Mouse (Mus musculus) limb, embryonic 14.5 days (tissue): ENCODE measurements around the gene Arhgef39. TPM values are rescaled to one million over a fixed set of nuclear protein-coding genes. Genes with fewer than 3 reads are reported as not detected.

ENCODE experiments used
- ATAC-seq: fragments of 200-750 bp; cut with Nextera tagmentation; 2 replicates; pipeline ENCODE4 v1.8.0; 2017; ENCODE audit warnings: low read depth, moderate number of reproducible peaks, moderate TSS enrichment; ENCODE audit not compliant: low FRiP score
- DNase-seq: peaks from one replicate; pipeline ENCODE4 v3.0.0-alpha.2; 2015; ENCODE audit warnings: low spot score
- H3K27ac ChIP-seq: fragments of 300-500 bp; sonication (generic); replicated peaks from 2 replicates; pipeline ENCODE4 v1.5.1; 2014; ENCODE audit warnings: low read depth, mild to moderate bottlenecking, low read length, moderate library complexity, mixed read lengths
- H3K27me3 ChIP-seq: fragments of 300-500 bp; sonication (generic); 2 replicates; pipeline ENCODE4 v1.6.1; 2014; ENCODE audit warnings: low read length, mixed read lengths; ENCODE audit not compliant: control insufficient read depth, insufficient read depth
- H3K36me3 ChIP-seq: fragments of 300-500 bp; sonication (generic); 2 replicates; pipeline ENCODE4 v1.6.1; 2014; ENCODE audit warnings: mild to moderate bottlenecking, low read length, moderate library complexity, mixed read lengths; ENCODE audit not compliant: control insufficient read depth, insufficient read depth
- H3K4me1 ChIP-seq: fragments of 300-500 bp; sonication (generic); 2 replicates; pipeline ENCODE4 v1.6.1; 2014; ENCODE audit warnings: antibody characterized with exemption, low read length, mixed read lengths; ENCODE audit not compliant: control insufficient read depth, insufficient read depth
- H3K4me2 ChIP-seq: fragments of 300-500 bp; sonication (generic); replicated peaks from 2 replicates; pipeline ENCODE4 v1.6.1; 2014; ENCODE audit warnings: low read depth, mild to moderate bottlenecking, low read length, moderate library complexity; ENCODE audit not compliant: severe bottlenecking
- H3K4me3 ChIP-seq: fragments of 300-500 bp; sonication (generic); replicated peaks from 2 replicates; pipeline ENCODE4 v1.5.1; 2014; ENCODE audit warnings: low read length
- H3K9ac ChIP-seq: fragments of 300-500 bp; sonication (generic); 2 replicates; pipeline ENCODE4 v1.6.1; 2014; ENCODE audit warnings: mild to moderate bottlenecking, low read depth, low read length, moderate library complexity; ENCODE audit not compliant: severe bottlenecking
- H3K9me3 ChIP-seq: fragments of 300-500 bp; sonication (generic); 2 replicates; pipeline ENCODE4 v1.6.1; 2016; ENCODE audit warnings: low read length; ENCODE audit not compliant: control insufficient read depth
- POLR2A ChIP-seq: fragments of 200-500 bp; IDR thresholded peaks from 2 replicates; pipeline ENCODE4 v1.8.0; 2012; ENCODE audit warnings: inconsistent platforms, mild to moderate bottlenecking, moderate library complexity, borderline replicate concordance; ENCODE audit not compliant: insufficient read depth, insufficient read length; ENCODE audit errors: extremely low read depth
- WGBS: fragments of 180-500 bp; shearing (Covaris S2); extraction: QIAGEN DNeasy Blood & Tissue Kit; methylation state at CpG from one replicate; pipeline ENCODE4 v1.1.7; 2014; 5-methylcytosine and 5-hydroxymethylcytosine counted together
- polyA plus RNA-seq, 2 experiments: library from polyadenylated mRNA; depleted of rRNA in 1 of 2; stranded (reverse) in 1 of 2; unstranded in 1 of 2; fragments of >200 nt; fragmentation: Nextera tagmentation in 1 of 2; extraction: Ambion mirVana in 1 of 2; gene quantifications; 2 replicates each; pipeline versions ENCODE4 v1.2.1 to v1.2.3; 2012 to 2014

Gene Arhgef39
- polyA plus RNA-seq, 2 experiments = 25.2 to 84.9 TPM

GRCm38 (mm10) chr4:43483535-43484091 lies 15.9 kb downstream of the Arhgef39 start, which contains the start of gene Sit1:
Gene Sit1 (minus strand): TSS chr4:43483734.
- H3K9ac ChIP-seq = no peak within 1 kb of the TSS
- DNase-seq (no peak), ATAC-seq (no peak)
- H3K36me3 ChIP-seq = no peaks in the 10 kb centered on the region
- no peaks in the 10 kb centered on the region for H3K27me3 ChIP-seq
- 62% methylated on average over 12 of the region's 12 CpGs for whole genome bisulfite sequencing
- H3K4me1 ChIP-seq = no peaks in the 10 kb centered on the region
- no peak within 1 kb of the TSS for H3K4me2 ChIP-seq
- H3K27ac ChIP-seq = no peak within 1 kb of the TSS
- TF ChIP-seq POLR2A = no peak
- H3K9me3 ChIP-seq = no peaks in the 10 kb centered on the region
- H3K4me3 ChIP-seq = no peak within 1 kb of the TSS

- 66% methylated on average over 9 of the region's 10 CpGs for WGBS
- Histone ChIP-seq H3K4me1 (no peaks in the 10 kb centered on the region), H3K27ac (no peak overlapping the region), H3K4me3 (no peak overlapping the region), H3K27me3 (no peaks in the 10 kb centered on the region), H3K9me3 (no peaks in the 10 kb centered on the region), H3K36me3 (no peaks in the 10 kb centered on the region), H3K4me2 (no peak overlapping the region), H3K9ac (no peak overlapping the region)
- TF ChIP-seq POLR2A = no peak
- ATAC-seq = no peak
- DNase-seq = no peak
These were observed 16.9 kb downstream of the Arhgef39 start for GRCm38 (mm10) chr4:43482591-43482990.

- Histone ChIP-seq H3K4me2 (no peak overlapping the region), H3K27ac (no peak overlapping the region), H3K36me3 (no peaks in the 10 kb centered on the region), H3K4me1 (no peaks in the 10 kb centered on the region), H3K4me3 (no peak overlapping the region), H3K9me3 (no peaks in the 10 kb centered on the region), H3K27me3 (no peaks in the 10 kb centered on the region), H3K9ac (no peak overlapping the region)
- DNase-seq (no peak), ATAC-seq (no peak)
- WGBS = 71% methylated on average over 7 of the region's 7 CpGs
- TF ChIP-seq POLR2A = no peak
These were observed 17.5 kb downstream of the Arhgef39 start for GRCm38 (mm10) chr4:43481894-43482456.

- Histone ChIP-seq H3K4me2 (no peak overlapping the region), H3K27me3 (no peaks in the 10 kb centered on the region), H3K9me3 (no peaks in the 10 kb centered on the region), H3K4me1 (no peaks in the 10 kb centered on the region), H3K9ac (no peak overlapping the region), H3K27ac (no peak overlapping the region), H3K4me3 (no peak overlapping the region), H3K36me3 (no peaks in the 10 kb centered on the region)
- DNase-seq (no peak), ATAC-seq (no peak)
- WGBS = 69% methylated on average over 5 of the region's 5 CpGs
- TF ChIP-seq POLR2A = no peak
These were observed 18.5 kb downstream of the Arhgef39 start for GRCm38 (mm10) chr4:43480985-43481384.

GRCm38 (mm10) chr4:43478906-43479832 lies 20.3 kb downstream of the Arhgef39 start:
- H3K4me2 ChIP-seq = no peak overlapping the region
- H3K36me3 ChIP-seq = no peaks in the 10 kb centered on the region
- peak; percentile 86 for DNase-seq
- 49% methylated on average over 24 of the region's 24 CpGs for WGBS
- H3K4me1 ChIP-seq = no peaks in the 10 kb centered on the region
- no peaks in the 10 kb centered on the region for H3K27me3 ChIP-seq
- no peak overlapping the region for H3K4me3 ChIP-seq
- no peak for ATAC-seq
- no peaks in the 10 kb centered on the region for H3K9me3 ChIP-seq
- H3K9ac ChIP-seq = no peak overlapping the region
- TF ChIP-seq POLR2A = no peak
- H3K27ac ChIP-seq = no peak overlapping the region
